In the genomic region with DNA sequence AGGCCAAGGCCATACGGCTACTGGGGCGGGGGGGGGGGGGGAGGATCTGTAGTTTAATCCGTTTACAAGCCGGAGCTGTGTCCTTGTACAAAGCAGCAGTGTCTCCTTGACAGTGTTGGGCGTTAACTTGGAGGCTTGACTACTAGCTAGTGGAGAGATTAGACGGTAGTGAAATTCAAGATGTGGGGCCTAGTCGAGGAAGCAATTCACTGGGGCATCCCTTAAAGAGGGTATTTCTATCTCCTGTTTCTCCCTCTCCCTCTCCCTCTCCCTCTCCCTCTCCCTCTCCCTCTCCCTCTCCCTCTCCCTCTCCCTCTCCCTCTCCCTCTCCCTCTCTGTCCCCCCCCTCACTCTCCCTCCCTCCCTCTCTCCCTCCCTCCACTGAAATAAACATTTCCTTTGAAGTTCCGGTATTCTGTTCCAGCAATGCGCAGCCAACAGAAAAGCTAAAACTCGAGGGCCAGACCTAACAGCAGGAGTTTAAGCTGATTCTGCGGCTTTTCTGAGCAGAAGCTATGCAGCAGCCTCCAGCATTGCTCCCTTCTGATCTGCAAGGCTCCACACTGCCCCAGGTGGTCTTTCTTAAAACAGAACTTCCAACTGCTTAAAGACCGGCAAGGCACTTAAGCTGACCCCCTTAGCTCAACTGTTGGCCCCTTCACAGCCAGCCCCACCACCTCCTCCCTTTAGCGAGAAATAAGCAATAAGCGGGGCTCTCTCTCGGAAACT, we compare ENCODE assay signal across 8 mouse cellular contexts. TPM values are rescaled to one million over a fixed set of nuclear protein-coding genes. Genes with fewer than 3 reads are reported as not detected.
DNase-seq lines count a peak whose midpoint lies in the region; ATAC-seq lines count a peak whose summit lies in the region.

No protein-coding gene starts in this region.

- peaks cover 4% of the 10 kb centered on the region; the same call in 1 of the 2 replicates for H3K27me3 ChIP-seq in heart, embryonic 11.5 days (ENCODE audit: control insufficient read depth, insufficient read depth, low read length)

- no peak overlapping the region for H3K27ac ChIP-seq in heart, embryonic 11.5 days (ENCODE audit: low read depth, low read length)

- no peak overlapping the region for H3K9ac ChIP-seq in heart, embryonic 11.5 days (ENCODE audit: low read depth, low read length)

- H3K4me2 ChIP-seq in heart, embryonic 11.5 days, result peak overlapping the region; percentile 52

- no peak overlapping the region for H3K4me3 ChIP-seq in heart, embryonic 11.5 days (ENCODE audit: low read depth, low read length)

- H3K36me3 ChIP-seq in heart, embryonic 11.5 days (ENCODE audit: control insufficient read depth, insufficient read depth, low read length), result no peaks in the 10 kb centered on the region

- no peak for DNase-seq in heart, postnatal 25 days (ENCODE audit: low spot score)
- peak; percentile 82 for DNase-seq in ZHBTc4 (ENCODE audit: low read depth, low spot score)
- DNase-seq in kidney, postnatal 10 days, result peak; percentile 71
- peak; percentile 72 for DNase-seq in lung, postnatal 10 days
- peak; percentile 54 for DNase-seq in right cerebral cortex, postnatal 4 days
- no peak for DNase-seq in natural killer cell, adult 2 months (ENCODE audit: low spot score in 2 of 2)

- H3K4me1 ChIP-seq in heart, embryonic 11.5 days (ENCODE audit: control insufficient read depth, insufficient read depth, low read length), result peaks cover 5% of the 10 kb centered on the region; the same call in 1 of the 2 replicates

- no peaks in the 10 kb centered on the region for H3K9me3 ChIP-seq in heart, embryonic 11.5 days (replicated peaks; ENCODE audit: control insufficient read depth, low read length)

- ATAC-seq in heart, embryonic 11.5 days (replicated peaks; ENCODE audit: insufficient number of reproducible peaks, low FRiP score, low TSS enrichment), result no peak
- peak; percentile 60 for ATAC-seq in frontal cortex, adult (ENCODE audit: low TSS enrichment)

- intact Hi-C loops in heart, postnatal 25 days (cut with DNase I), result loop anchor here (1.0 to 5.0 kb wide), 4 partner anchors 75 to 335 kb away; no protein-coding TSS in a partner anchor

- 2% methylated on average over 15 of the region's 15 CpGs for WGBS in heart, embryonic 11.5 days (ENCODE audit: insufficient replicate concordance)

RNA-seq across cellular contexts. Expression of a gene that starts 21.0 kb away (rescaled TPM):
- 98.8 and 99.7 TPM in 2 replicates for polyA plus RNA-seq in heart, embryonic 11.5 days (2014; fragmentation: Nextera tagmentation; extraction: Ambion mirVana)
- 10 to 100 TPM; 17.7 to 23.4 TPM for total RNA-seq in heart, postnatal 25 days (2021)

RNA-seq across cellular contexts. Expression of a gene that starts 55.9 kb away (rescaled TPM):
- 7.0 and 7.6 TPM in 2 replicates for polyA plus RNA-seq in heart, embryonic 11.5 days (2014; fragmentation: Nextera tagmentation; extraction: Ambion mirVana)
- 1 to 10 TPM; 2.0 to 2.4 TPM for total RNA-seq in heart, postnatal 25 days (2021)

Comparison
In these comparisons a context has a peak if more than half of its experiments do, and no peak if none do; other contexts are left out.
1. DNase-seq: peak in ZHBTc4 (single experiment), kidney, postnatal 10 days (single experiment), lung, postnatal 10 days (single experiment) and right cerebral cortex, postnatal 4 days (single experiment); none in heart, postnatal 25 days (single experiment) and natural killer cell, adult 2 months (0 of 2).